Mouse (Mus musculus) CD4-positive helper T cell, adult 2 months (primary cell): ENCODE data around the gene Tst.

Source experiments
- DNase-seq: peaks from one replicate; pipeline ENCODE4 v3.0.0-alpha.2; 2012; ENCODE audit warnings: low read depth, missing footprints, low spot score

The Tst gene

DNA sequence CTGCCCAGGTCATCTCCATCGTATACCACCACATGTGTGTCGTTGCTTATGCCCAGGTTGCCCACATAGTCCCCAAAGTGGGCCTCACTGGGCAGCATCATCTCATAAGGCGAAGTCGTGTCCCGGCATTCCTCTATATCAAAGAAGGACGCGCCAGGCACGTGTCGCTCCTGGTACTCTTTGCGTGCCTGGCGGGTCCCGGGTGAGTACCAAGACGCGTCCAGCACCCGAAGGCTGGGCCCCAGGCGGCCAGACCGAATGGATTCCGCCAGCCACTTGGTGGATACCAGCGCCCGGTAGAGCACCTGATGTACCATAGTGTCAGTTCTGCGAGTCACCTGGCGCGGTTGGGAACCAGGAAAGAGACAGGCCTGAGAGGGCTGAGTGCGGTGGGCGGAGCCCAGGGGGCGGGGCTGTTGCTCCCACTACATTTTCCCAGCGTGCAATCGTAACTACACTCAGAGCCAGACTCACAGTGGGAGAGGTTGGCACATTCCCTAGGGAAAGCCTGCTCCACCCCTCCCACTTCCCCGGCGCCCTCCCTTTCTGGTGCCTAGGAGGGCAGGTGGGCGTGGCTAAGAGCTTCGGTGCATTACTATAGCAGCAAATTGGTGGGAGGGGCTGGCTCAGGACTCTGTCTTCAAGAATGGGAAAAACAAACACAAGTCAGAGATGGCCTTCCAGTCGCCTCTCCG lies at the start of gene Tst:
Gene Tst (minus strand): TSS at position 391 of the 695 bp plus-strand sequence.
- peak; percentile 77 for DNase-seq

DNA sequence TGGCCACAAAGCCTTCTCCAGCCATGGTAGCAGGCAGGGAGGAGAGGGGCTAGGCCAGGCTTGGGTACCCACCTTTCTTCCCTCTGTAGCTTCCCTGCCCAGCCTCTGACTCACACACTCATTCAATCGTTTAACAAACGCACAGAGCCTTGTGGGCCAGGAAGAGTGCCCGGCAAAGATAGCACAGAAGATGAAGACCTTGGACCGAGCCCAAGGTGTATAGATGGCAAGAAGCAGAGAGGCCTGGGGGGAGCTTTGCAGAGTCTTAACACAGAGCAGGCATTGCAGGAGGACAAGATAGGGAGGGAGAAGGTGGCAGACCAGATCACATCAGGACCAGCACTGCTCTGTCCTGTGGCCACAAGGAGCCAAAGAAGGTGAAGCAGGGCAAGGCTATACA lies 49.5 kb upstream of the Tst start:
- DNase-seq: no peak

DNA sequence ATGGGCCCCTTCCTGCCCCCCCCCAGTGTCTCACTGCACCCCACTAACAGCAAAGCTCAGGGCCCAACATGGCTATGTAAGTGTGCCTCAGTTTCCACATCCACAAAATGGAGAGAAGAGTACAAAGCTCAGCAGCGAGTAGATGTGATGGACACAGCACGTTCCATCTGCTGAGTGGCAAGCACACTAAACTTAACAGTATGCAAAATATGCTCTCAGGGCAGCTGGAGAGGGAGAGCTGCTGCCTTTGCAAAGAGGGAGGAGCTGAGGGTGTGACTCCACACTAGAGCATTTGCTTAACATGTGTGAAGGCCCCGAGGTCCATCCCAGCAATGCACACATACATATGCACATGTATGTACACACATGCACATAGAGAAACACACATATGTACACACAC lies 47.2 kb upstream of the Tst start:
- no peak for DNase-seq

DNA sequence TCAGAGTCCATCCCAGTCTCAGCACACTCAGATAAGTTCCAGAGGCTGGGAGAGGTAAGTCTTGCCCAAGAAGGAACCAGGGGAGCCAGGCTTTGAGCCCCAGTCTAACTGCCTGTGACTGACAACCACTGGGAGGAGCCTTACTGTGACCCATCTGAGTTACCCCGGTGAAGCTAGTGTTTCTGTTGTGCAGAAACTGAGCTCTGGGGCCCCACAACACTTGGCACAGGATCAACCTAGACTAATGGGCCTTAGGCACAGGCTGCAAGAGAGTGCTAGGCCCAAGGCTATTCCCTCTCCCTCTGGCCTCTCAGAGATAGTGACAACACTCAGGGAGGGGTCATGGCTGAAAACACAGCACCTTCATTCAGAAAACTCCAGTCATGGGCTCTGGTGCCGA lies 45.5 kb upstream of the Tst start:
- DNase-seq: no peak

DNA sequence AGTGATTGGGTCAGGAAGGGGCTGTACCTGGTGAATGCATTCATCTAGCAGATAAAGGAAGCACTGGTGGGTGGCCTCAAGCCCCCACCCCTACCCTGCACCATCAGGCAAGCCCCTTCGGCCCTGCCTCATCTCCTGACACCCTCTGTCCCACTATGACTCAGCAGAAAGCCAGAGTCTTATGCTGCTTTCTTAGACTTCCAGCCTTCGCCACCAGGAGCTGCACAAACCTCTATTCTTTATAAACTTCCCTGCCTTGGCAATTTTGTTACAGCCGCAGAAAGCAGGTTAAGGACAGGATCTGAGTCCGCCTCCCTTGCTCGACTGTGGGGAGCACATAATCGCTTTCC lies 44.7 kb upstream of the Tst start:
- DNase-seq: no peak

DNA sequence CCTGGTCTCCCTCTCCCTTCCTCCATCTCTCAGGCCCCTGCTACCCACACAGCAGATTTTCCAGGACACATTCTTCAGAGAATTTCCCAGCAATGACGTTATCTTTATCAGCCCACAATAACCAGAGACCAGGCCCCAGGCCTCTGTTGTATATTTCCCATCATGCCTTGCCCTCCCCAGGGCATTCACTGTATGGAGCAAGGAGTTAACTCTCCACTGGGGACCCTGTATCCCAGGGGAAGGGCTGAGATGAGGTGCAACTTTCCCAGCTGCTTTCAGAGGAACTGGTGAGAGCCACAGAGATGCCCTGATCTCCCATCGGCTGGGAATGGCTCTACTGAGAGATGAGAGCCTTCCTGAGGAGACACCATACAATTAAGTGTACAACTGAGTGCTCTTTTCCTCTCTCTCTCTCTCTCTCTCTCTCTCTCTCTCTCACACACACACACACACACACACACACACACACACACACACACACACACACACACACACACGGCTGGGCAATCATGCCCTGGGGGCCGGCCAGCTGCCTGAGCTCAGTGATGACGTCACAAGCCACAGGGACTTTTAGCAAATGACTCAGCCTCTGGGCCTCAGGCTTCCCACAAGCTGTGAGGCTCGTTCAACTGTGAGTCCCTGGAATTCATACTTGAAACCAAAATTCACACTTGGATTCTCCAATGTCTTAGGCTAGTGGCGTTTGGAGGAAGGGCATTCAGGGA lies 44.1 kb upstream of the Tst start:
- peak; percentile 92 for DNase-seq

DNA sequence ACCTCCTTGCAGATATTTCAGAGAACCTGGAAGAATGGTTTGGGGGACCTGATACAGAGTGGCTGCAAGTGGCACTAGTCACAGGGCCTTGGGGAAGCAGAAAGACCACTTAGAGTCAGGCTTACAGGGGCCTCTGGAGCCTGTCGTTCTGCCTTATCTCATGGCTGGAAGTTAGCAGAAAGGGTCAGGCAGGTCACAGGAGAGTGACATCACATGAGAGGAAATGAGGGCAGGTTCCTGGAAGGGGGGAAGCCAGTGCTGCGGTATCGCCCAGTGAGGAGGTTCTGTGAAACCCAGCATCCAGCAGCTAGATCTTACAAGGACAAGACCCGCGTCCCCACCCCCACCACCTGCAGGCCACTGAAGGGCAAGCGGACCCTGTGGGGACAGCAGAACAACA lies 43.4 kb upstream of the Tst start:
- peak; percentile 75 for DNase-seq

DNA sequence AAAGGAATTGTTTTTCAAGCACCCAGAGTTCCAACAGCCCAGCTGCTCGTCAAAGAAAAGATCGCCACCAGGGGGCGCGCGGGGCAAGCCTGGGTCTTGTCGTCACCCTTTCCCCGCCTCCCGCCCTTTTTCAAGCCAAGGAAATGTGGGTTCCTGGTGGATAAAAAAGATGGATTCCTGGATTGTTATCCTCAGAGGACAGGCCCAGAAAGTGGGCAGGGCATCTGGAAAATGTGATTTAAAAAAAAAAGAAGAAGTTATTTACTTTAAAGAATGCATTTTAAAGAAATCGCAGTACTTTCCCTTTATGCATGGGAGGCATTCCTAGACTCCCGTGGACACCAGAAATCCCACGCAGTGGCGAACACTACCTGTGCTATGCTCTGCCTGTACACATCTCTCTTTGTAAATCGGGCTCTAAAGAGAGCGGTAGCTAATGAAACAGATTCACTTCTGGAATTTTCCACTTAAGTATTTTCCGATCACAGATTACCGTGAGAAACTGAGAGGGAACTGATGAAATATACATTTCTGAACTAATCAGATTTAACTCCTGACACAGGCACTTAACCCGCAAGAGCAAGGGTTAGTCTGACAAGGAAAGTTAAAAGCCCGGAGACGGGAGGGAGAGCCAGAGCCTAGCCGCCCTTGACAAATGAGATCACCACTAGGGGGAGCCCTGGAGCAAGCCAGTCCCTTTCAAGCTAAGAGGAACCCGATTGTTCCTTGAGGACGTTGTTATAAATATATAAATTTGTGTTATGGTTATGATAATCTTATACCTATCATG lies 42.2 kb upstream of the Tst start:
- DNase-seq: peak; percentile 89

DNA sequence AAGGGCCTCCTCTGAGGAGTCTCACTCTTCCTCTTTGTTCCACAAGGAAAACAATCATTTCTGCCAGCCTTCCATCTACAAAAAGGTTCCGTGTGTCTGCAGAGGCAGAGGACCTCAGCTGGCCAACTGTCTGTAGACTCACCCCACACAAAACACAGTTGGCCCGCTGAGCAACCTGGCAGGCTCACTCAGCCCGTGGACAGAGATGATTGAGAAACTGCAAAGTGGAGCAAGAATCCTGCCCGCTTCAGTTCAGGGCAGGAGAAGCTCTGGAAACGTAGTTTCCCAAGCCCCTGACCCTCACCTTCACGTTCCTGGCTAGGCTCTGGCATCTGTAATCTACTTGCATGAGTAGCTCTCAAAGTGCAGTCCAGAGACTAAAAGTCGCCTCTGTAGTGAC lies 41.4 kb upstream of the Tst start:
- DNase-seq: no peak

DNA sequence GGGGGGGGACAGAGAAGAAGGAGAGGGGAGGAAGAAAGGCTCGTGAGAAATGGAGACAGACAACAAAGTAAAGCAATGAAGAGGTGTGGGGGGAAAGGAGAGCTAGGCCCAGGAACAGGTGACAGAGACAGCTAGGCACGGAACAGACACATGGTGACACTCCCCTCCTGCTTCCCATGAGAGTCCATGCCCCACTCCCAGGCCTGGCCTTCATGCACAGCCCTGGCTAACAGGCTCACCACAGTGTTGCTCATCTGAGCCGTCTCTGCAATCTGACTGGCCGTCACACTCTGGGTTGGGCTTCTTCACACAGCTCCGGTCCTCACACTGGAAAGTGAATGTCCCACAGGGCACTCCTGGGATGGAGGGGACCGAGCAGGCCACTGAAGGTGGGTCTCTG lies 38.1 kb upstream of the Tst start:
- DNase-seq: no peak

DNA sequence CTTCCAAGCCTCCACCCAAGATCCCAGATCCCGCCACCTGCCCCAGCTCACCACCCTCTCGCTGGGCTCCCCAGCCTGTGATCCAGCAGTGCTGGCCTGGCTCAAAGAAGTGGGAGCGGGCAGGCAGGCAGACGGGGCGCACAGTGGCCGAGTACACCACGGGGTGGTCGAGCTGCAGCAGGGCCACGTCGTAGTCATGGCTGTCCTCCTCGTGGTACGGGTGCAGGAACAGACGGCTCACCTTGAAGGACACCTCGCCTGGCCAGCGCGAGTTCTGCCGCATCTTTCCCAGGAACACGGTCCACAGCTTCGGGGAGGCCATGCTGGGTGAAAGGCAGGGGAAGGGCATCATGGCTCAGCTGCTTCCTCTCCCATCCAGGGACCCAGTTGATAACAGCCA lies 36.5 kb upstream of the Tst start:
- DNase-seq: no peak

DNA sequence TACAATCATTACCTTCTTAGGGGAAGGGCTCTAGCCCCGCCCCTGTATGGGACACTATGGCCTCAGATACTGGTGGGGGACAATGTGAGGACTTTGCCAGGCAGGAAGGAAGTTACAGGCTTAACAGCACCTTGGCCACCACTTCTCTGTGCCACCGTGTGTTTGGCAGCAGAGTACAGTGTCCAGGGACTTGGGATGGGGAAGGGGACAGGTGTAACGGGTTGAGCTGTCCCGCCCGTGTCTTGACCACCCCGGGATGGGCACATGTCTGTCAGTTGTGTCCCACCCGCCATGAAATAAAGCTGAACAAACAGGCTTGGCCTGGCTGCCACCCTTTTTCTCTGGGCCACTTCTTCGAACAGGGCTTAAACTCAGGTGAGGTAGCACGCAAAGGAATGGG lies 33.3 kb upstream of the Tst start:
- DNase-seq: no peak

DNA sequence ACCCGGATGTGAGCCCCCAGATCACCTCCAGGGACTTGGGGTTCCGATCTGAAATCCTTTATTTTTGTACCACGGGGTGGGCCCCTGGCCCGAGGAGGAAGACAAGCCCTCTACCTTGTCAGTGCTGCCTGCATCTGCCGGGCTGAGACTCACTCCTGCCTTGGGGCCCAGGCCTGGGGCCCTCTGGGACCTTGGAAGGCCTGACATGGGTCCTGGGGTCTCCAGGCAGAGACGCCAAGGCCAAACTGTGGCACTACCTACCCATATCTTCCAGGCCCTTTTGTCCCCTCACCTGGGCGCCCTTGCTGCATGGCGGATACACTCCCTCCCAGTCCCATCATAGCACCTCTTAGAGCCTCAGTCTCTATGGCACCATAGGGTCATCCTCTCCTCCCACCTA lies 32.8 kb upstream of the Tst start:
- DNase-seq: no peak

DNA sequence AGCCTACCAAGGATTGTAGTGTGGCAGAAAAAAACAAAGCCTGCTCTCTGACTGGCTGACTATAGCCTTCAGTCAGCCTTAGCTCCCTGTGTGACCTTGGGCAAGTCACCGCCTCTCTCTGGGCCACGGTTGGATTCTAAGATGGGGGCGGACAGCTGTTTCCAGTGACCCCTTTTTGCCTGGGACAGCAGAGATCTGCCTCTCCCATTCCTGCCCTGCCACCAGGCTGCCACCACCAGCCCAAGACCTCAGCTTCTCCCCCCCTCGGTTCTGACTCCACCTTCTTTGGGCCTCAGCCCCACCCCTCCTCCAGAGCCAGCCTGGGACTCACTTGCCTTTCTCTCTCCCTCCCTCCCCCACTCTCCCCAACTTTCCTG lies 32.3 kb upstream of the Tst start:
- no peak for DNase-seq

DNA sequence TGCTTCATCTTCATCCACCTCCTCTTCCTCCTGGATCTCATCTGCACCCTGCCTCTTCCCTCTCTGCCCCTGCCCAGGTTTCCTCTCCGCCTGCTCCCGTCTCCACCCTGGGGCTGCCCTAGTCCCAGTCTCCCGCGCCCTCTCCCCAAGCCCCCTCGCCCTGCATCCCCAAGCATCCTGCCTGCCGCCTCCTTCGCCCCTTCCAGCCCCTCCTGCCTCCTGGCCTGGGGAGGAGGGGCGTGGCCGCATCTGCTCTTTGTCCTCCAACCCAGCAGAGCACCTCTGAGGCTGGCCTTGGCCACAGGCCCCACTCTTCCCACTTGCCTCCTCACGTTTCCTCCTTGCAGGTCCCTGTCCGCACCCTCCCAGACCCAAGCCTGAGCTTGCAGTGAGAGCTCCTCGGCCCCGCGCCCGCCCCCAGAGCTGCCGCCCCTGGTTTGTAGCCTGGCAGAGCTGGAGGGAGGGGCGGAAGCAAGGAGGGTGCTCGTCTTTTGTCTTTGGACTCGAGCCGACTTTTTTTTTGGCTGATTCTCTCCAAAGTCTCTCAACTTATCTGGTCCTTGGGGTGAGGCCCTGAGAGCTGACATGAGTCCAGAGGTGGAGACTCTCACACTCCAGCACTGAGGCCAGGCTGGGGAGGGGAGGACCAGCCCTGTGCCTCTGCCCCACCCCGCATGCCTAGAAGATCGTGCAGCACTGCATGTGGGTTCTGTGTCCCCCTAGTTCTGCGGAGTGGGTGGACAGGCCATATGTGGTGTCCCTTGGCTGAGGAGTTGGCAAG lies 31.7 kb upstream of the Tst start:
- no peak for DNase-seq

DNA sequence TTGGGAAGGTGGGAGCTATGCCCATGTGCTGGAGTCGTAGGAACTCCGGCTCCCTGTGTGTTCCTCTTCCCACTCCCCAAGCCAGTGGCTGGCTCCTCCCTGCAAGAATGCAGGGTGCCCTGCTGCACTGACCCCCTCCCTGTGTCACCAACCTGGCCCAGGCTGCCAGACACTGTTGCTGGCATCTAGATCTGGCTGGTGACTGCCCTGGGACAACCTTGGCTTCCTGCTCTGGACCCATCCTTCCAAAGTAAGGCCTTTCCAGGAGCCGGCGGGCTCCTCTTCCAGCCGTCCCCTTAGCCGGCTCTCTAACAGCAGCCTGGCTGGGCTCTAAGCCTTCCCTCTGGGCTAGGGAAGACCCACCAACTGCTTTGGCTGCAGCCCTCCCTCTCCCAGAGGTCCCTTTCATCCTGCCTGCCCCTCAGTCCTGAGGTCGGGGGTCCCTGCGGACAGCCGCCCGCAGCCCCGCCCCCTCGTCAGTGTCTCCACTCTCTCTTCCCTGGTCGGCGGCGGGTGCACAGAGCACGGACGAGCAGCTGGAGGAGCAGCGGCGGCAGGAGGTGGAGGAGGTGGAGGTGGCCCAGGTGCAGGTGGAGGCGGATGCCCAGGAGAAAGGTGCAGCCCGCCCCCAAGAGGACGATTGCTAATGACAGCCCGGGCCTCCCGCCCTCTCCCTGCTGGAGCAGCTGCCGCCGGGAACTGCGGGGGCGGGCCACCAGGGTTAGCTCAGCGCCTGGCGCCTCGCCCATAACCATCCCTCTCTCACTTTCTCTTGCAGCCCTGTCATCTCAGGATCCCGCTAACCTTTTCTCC lies 30.9 kb upstream of the Tst start:
- peak; percentile 53 for DNase-seq

DNA sequence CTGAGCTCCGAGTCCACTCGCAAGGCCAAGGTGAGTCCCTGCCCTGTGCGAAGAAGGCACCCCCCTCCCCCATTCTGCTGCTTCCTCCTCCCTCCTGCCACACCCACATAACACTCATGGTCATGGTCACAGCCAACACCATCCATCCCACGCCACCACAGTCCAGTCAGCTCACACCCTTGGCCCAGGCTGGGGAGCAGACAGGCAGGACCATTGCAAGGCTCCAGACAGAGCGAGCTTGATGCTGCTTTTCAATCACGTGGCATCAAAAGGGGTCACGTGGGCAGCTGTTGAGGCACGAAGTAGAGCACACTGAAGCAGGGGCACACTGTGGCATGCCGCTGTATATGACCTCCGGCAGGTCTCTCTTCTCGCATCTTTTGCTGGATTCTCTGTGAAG lies 30.0 kb upstream of the Tst start:
- no peak for DNase-seq

DNA sequence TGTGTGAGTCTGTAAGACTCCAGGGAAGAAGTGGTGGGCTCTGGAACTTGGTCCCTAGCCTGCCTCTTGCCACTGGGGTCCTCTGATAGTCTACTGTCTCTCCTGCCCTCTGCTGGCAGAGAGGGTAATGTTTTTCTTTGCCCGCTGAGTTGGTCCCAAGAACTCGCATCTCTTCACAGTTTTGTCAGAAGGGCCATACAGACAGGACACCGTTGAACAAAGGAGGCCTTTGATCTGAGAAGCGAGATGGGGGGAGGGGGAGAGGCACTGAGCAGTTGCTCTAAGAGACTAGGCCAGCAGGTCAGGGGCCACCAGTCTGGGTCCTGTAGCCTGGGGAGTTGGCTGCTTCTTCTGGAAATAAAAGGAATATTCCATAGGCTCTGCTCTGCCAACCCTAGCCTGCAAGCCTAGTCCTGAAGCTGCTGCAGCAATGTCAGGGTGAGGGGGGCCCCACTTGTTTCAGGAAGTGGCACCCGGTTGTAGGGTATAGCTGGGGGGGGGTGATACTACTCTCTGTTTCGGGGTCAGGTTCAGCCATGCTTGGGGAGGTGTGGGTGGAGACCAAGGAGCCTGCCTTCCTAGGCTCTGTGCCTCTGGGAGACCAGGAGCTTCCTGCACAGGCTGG lies 29.3 kb upstream of the Tst start:
- DNase-seq: no peak

DNA sequence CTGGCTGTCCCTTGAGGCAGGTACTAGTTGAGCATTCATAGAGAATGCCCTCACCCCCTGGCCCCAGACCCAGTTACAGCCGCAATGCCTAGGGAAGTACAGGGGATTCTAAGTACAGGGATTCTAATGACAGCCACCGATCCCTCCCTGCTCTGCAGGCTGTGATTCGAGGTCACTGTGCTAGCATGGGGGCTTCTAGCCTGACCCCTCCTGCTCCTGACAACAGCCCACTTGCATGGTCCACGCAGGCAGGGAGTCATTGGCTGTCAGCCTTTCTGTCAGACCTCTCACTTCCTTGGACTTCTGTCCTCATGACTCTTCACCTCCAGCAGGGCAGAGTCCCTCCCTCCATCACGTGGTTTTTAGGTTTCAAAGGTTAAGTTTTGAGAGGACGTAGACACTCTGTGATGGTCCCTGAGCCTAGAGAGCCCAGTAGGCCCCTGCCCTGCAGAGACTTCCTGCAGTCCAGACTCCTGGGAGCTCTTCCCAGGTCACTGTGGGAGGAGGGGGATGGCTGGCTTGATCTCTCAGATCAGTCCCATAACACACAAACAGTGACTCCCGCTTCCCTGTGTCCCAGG lies 25.9 kb upstream of the Tst start:
- no peak for DNase-seq

DNA sequence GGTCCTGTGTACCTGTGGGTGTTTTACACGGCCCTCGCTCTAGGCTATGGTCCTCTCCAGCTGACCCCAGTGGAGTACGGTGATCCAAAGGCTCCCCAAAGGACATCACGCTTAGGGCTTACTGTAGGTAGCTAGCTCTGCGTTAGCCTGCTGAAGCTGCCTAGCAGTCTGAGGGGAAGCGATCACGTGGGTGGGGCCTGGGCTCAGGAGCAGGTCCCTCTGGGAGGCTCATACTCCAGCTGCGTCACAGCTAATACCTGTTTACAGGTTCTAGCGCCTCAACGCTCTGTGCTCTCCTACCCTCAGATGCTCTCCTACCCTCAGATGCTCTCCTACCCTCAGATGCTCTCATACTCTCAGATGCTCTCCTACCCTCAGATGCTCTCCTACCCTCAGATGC lies 25.2 kb upstream of the Tst start:
- DNase-seq: no peak
